Mouse (Mus musculus) heart, postnatal 4 days (tissue): ENCODE results near the gene Gm6356. TPM values are rescaled to one million over a fixed set of nuclear protein-coding genes. Genes with fewer than 3 reads are reported as not detected.
"Not testable (repeated sequence)": the region's sequence is repeated elsewhere in the genome, so short reads cannot be mapped to it uniquely, and the experiment has no call there.

ENCODE experiments used
- DNase-seq: peaks from one replicate; pipeline ENCODE4 v3.0.0; 2021
- total RNA-seq, 2 experiments: library from RNA; stranded (reverse); gene quantifications; 2 replicates each; pipeline ENCODE4 v1.2.3; 2021

The Gm6356 gene
- not detected for total RNA-seq

DNA sequence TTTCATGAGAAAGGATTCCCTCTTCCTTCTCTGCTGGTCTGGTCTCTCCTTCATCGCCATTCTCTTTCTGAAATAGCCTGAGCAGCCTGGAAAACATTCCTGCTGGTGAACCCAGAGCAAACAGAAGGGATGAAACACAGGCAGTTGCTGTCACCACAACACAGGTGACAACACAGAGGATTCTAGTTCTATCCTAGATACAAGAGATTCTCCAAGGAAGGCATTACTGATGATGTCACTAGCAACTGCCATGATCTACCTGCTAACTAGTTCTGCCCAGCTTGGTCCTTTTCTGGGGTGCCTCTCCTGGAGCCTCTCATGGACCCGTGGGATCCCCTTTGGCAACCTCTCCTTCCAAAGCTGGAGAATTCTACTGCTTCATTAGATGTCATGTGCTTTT, at the start of gene Gm6356:
TSS of gene Gm6356 (minus strand) at position 101 of the 400 bp plus-strand sequence.
- DNase-seq: not testable (repeated sequence)

Other genes starting within 250 kb of the Gm6356 start
- gene Gm3636, start 231.5 kb downstream of the Gm6356 start, total RNA-seq: 1 to 10 TPM; 2.8 to 3.6 TPM
- under 1 TPM in 1 of 2 experiments, not detected in 1; 0.21 TPM for gene Gm8362, start 199.4 kb downstream of the Gm6356 start, total RNA-seq
- gene Gm3642, start 133.5 kb downstream of the Gm6356 start, total RNA-seq: not detected
- gene Gm3667, start 83.9 kb downstream of the Gm6356 start, total RNA-seq: under 1 TPM; 0.43 to 0.59 TPM
- under 1 TPM; 0.17 to 0.63 TPM for gene Gm10406, start 53.6 kb upstream of the Gm6356 start, total RNA-seq
- gene Gm3685, start 71.2 kb upstream of the Gm6356 start, total RNA-seq: not detected
- gene Gm3696, start 126.8 kb upstream of the Gm6356 start, total RNA-seq: 1 to 10 TPM in 1 of 2 experiments, under 1 TPM in 1; 0.23 to 1.5 TPM
- gene Gm6676, start 151.6 kb upstream of the Gm6356 start, total RNA-seq: not detected
- under 1 TPM; 0.34 to 0.43 TPM for gene Gm3512, start 200.7 kb upstream of the Gm6356 start, total RNA-seq
- not detected for gene Gm16434, start 220.7 kb upstream of the Gm6356 start, total RNA-seq